Mouse (Mus musculus) retina, adult 2 months (tissue): ENCODE measurements around the gene Ppp2ca.

Experiments used
- DNase-seq: peaks from one replicate; pipeline ENCODE4 v3.0.0-alpha.2; 2012; ENCODE audit warnings: low read depth, low spot score

The Ppp2ca gene

DNA sequence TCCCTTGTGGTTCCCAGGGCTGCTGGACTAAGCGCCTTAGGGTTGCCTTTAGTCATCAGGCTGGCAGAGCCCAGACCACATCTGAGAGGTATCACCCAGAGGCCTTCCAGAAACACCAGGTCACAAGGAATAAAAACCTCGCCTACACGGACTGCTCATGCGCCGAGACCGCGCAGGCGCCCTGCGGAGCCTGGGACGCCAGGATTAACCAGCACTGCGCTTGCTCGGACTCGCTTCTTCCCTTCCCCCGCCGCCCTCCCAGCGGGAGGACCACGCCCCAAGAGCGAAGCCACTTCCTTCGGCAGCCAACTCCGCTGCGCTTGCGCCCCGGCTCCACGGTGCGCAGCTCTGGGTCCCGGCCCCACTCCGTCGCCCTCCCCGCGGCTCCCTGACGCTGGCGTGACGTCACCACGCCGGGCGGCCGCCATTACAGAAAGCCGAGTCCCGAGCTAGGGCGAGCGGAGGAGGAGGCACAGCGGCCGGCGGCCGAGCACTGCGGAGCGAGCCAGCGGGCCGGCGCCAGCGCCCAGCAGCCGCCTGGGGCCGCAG, at the start of gene Ppp2ca:
TSS of gene Ppp2ca (plus strand) at position 284 of the 549 bp plus-strand sequence.
- DNase-seq: peak; percentile 97

DNA sequence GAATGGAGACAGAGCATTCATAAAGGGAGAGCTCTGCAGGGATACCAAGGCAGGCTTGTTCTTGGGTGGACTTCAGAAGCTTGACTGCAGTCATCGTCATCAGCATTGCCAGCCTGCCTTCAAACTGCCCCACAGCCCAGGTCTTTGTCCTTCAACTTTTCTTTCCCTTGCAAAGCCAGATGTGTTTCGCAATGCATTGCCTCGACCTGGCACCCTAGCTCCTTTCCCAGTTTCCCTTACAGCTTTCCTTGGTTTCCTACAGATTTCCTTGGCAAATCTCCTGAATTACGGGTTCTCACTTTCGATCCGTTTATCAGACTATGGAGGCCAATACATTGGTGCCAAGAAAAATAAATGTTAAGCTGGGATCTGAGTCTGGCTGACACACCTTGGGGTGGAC, 45.1 kb upstream of the Ppp2ca start:
- no peak for DNase-seq

GRCm38 (mm10) chr11:52054728-52055127, 43.8 kb upstream of the Ppp2ca start:
- no peak for DNase-seq

DNA sequence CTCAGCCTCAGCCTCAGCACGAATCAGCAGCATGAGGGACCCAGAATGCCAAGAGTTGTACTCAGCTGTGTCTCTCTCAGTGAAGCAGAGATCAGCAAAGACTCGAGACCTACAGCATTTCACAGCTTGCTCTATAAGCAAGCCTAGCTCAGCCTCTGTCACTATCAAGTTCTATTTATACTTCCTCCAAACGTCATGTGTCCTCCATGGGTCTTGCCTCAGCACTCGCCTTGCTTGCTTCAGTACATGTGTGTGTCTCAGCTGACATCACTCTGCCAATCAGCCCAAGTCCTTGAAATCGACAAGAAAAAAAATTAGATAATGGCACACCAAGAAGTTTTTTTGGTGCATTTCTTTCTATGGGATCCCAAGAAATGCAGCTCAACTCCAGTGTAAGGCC, 42.3 kb upstream of the Ppp2ca start:
- DNase-seq: no peak

- DNase-seq: no peak
Observed at GRCm38 (mm10) chr11:52059001-52059400, 39.5 kb upstream of the Ppp2ca start.

DNA sequence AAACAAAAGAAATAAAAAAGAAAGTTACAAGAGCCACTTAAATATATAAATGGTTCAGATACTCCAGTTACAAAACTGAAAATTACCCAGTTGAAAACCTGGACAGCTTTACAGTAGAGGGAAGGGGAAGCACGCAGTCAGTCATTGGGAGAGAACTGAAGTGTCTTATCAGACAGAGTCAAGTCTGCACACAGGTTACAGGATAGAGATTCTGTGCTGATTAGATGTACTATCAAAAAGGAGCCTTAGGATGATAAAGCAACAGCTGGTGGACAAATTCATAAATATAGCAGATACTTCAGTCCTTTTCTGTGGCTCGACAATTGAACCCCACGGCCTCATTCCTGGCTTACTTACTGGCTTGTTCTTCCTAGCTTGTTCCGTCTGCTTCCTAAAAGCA, 38.2 kb upstream of the Ppp2ca start:
- DNase-seq: no peak

- no peak for DNase-seq
Observed at GRCm38 (mm10) chr11:52062406-52062805, 36.1 kb upstream of the Ppp2ca start.

- DNase-seq: no peak
Observed at GRCm38 (mm10) chr11:52064398-52064797, 34.1 kb upstream of the Ppp2ca start.

- no peak for DNase-seq
Observed at GRCm38 (mm10) chr11:52065841-52066240, 32.6 kb upstream of the Ppp2ca start.

DNA sequence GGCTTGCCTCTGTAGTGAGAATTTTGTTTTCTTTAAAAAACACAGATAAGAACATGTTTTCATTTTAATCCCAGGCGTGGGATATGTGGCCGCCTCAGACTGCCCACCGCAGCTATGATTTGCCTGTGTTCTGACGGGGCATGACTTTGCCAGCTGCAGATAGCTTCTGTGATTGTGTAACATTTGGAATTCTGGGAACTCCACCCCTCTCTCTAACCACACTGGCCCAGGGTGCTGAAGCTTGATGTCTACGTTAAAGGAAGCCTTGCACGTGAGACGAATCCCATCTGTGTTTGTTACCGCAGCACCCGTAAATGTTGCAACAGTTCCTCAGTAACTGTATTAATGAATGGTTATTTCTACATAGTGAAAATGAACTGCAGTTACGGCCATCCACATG, 26.7 kb upstream of the Ppp2ca start:
- no peak for DNase-seq

DNA sequence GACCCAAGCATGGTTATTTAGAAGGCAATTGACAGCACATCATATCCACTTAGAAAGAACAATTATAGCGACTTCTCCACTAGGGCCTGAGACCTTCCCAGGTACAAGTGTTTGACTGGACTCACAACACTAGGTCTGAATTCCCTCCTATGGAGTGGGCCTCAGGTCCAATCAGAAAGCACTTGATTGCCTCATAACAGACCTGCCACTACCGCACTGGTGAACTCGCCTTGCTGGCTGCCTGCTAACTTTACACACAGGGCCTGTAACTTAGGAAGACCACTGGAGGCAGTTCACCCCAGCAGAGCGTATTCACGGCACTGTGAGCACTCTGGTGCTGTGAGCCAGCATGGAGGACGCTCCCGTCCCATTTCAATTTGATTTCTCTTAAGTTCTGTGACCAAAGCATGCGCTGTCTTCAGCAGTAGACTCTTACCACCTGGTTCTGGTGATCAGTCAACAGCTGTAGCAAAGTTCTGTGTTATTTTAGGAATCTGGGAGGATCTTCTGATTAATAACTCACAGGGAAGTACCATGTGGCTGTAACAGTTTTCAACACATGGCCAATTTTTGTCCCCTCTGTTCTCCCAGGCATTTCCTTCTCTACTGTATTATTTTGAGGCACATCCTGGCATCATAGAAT, 24.8 kb upstream of the Ppp2ca start:
- no peak for DNase-seq

DNA sequence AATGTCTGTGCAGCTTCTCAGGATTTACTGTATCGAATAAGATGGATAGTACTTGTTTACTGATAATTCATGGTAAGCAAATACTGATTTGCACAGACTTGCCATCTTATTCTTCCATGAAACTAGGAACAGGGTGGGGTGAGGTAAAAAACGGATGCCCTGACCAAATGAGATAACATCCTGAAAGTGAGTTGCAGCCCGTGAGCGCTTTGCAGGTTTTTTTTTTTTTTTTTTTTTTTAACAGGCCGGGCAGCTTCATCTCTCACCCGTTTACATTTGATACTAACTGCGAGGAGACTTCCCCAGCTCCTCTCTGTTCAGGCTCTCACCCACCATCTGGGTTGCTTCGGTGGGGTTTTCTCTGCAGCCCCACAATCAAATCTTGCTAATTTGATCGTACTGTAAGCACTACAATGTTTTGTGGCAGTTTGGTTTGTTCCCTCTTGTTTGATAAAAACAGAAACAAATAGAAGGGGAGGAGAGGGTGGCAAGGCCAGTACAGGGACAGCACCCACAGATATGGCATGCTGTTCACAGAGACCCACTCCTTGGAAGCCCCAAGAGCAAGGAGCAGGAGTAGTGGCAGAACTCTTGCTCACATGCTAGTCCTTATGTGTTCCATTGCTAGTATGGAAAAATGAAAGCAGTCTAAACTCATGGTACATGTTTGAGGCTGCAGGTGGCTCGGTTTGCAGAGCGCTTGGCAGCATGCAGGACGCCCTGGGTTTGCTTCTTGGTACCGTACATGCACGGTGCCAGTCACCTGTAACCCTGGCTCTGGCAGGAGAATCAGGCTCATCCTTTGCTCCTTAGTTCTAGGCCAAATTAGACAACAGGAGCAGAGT, 23.6 kb upstream of the Ppp2ca start:
- DNase-seq: no peak

GRCm38 (mm10) chr11:52075794-52076633, 22.5 kb upstream of the Ppp2ca start:
- DNase-seq: no peak

DNA sequence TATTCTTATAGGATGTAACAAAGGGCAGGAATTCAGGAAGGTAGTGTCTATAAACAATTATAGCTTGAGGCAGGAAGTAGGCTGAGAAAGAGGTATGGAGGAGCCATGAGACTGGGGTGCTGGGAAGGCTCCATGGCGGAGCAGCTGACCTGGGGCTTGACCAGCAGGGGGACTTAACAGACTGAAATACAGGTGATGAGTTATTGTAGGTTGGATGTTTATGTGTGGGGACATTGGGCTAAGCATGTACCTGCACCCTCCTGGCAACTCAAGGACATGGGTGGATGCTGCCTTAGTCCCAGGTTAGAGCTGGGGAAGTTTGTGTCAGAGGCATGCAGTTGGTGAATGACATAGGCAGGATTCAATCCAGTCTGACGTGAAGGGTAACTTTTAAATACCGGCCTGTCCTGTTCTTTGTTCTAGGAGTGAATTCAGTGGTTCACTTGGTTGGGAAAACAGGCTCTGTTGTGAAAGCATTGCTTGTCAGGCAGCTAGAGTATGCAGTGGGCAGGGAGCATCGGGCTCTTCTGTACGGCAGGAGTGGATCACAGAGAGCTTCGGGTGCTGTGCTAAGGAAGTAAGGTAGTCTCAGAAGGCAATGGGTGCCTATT, 21.6 kb upstream of the Ppp2ca start:
- DNase-seq: no peak

DNA sequence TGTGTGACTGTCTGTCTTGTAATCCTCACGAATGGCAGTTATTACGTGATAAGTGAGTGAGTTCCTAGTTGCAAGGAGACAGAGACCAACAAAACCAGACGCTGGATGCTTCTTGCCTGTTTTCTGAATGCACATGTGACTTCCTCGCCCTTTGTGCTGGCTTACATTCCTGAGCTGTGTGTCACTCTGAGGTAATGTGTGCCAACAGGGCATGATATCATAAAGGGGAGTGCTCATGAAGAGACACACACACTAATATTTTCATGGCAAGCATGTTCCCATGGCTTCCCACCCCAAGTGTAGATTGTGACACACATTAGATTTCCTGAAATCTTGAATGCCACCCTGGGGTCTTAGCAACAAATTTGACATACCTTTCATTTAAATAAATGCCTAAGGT, 20.5 kb upstream of the Ppp2ca start:
- DNase-seq: no peak

DNA sequence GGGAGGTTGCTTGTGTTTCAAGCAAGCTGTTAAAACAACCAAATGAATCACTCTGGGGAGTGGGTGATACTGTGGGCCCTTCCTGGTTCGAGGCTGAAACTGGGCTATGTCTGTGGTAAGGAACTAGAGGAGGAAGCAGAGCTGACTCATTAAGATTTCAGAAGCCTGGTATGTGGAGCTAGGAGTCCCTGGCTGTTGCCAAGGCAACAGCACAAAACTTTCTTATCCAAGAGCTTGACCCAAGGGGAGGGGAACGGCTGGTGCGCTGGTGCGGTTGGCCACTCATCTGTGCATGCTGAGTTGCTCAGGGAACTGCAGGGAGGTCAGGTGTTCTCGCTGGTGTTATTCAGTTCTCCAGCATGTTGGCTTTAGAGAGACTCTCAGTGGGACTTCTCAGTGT, 18.5 kb upstream of the Ppp2ca start:
- DNase-seq: no peak

DNA sequence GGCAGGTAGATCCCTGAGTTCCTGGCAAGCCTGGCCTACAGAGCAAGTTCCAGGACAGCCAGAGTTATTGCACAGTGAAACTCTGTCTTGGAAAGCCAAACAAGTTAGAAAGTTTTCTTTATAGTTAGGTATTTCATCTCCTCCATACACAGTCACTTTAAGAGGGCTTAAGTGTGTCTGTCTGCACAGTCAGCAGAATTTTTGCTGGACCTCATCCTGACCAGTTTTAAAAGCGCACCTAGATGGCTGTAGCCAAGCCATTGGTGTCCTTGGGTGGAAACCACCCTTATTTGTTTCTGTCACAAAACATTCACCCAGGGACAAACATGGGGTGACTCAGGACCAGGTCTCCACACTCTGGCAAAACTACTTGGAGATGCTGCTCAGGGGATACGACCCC, 17.8 kb upstream of the Ppp2ca start:
- no peak for DNase-seq

DNA sequence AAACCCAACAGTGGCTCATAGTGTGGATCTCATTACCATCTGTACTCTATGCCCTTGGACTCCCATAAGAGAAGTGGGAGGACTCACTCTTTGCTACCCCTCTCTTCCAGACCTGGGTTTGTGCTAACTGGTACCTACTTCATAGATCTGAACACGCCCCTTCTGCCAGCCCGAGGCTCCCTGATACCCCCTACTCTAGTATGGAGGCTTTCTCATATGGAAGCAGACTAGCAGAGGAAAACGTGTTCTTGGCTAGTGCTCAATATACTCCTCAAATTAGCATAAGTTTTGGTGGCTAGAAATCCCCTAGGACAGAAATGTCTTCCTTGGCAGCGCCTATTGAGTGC, 12.7 kb upstream of the Ppp2ca start:
- no peak for DNase-seq

DNA sequence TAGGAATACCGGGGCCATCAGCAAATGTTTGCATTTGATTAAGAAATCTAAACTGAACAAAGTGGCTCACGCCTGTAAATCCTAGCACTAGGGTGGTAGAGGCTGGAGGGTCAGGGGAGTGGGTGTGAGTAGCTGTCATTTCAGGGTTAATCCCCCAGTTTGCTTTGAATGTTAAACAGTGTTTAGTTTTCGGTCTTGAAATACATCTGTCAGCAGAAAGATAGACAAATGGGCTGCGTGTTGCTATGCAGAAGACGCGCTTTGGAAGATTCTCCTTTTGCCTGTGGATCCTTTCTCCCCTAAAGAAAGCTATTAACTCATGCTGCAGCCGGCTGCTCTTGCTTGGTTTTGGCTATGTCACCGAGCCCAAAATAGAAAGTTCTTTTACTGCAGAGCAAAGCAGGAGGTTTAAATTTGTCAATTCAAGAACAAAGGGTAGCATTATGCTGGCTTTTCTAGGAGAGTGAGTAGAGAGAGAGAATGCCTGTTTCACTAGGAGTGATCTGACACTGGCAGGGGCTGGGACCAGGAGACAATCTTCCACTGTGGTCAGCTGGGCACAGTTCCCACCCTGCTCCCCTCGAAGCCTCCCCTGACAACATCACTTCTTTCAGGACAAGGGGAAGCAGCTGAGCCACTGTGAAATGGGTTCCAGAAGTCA, 12.1 kb upstream of the Ppp2ca start:
- no peak for DNase-seq

DNA sequence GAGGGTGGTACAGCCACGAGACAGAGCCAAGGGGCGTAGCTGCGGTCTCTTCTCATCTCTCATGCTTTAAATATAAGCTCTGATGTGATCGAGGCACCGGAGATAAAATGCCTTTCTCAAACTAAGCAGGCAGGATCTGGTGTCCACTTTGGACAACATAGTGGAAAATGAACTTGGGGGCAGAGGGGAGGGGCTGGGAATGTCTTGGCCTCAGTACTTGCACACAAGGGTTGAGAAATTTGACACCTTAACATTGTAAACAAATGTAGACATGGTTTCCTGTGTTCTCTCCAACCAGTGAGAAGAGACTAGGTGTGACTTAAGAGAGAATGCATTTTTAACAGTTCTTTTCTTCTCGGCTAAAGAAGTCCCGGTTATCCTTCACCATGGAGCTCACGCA, 9.2 kb upstream of the Ppp2ca start:
- DNase-seq: no peak

DNA sequence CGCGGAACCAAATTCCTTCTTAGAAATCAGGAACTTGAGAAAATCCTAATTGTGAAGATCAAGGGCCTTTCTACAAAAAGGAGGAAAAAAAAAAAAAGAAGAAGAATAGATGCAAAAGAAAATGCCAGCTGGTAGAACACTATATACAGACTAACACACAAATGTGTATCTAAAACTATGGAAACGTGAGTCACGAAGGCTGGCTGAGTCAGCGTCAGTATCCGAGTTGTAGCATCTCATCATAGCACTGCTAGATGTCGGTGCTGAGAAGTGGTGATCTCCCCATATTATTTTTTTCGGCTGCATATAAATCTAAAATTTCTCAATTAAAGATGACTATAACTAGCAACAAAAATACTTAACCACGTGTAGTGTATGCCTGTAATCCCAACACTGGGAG, 7.2 kb upstream of the Ppp2ca start:
- DNase-seq: no peak
